Mouse (Mus musculus) midbrain, postnatal 0 days (tissue): ENCODE data around the gene Cntln. TPM values are rescaled to one million over a fixed set of nuclear protein-coding genes. Genes with fewer than 3 reads are reported as not detected.
A peak's percentile ranks its signal among the peaks of the same experiment; 100 is the strongest.

ENCODE experiments used
- ATAC-seq: fragments of 200-750 bp; cut with Nextera tagmentation; 2 replicates; pipeline ENCODE4 v1.8.0; 2017; ENCODE audit warnings: moderate number of reproducible peaks, mild to moderate bottlenecking, moderate TSS enrichment, moderate library complexity; ENCODE audit not compliant: low FRiP score
- DNase-seq: peaks from one replicate; pipeline ENCODE4 v3.0.0-alpha.2; 2015; ENCODE audit warnings: low spot score
- H3K27ac ChIP-seq: fragments of 300-500 bp; sonication (generic); 2 replicates; pipeline ENCODE4 v1.5.1; 2014; ENCODE audit warnings: low read depth, mild to moderate bottlenecking, low read length, mixed read lengths
- H3K27me3 ChIP-seq: fragments of 300-500 bp; sonication (generic); 2 replicates; pipeline ENCODE4 v1.6.1; 2014; ENCODE audit warnings: low read length, control low read depth, mixed read lengths; ENCODE audit not compliant: insufficient read depth
- H3K36me3 ChIP-seq: fragments of 300-500 bp; sonication (generic); 2 replicates; pipeline ENCODE4 v1.6.1; 2014; ENCODE audit warnings: low read length, control low read depth, mixed read lengths; ENCODE audit not compliant: insufficient read depth
- H3K4me1 ChIP-seq: fragments of 300-500 bp; sonication (generic); 2 replicates; pipeline ENCODE4 v1.6.1; 2014; ENCODE audit warnings: mild to moderate bottlenecking, control low read depth, antibody characterized with exemption, low read length, mixed read lengths; ENCODE audit not compliant: insufficient read depth
- H3K4me2 ChIP-seq: fragments of 300-500 bp; sonication (generic); 2 replicates; pipeline ENCODE4 v1.6.1; 2014; ENCODE audit warnings: low read depth, mild to moderate bottlenecking, low read length, mixed read lengths; ENCODE audit not compliant: poor library complexity, severe bottlenecking
- H3K4me3 ChIP-seq: fragments of 300-500 bp; sonication (generic); 2 replicates; pipeline ENCODE4 v1.5.1; 2014; ENCODE audit warnings: low read depth, mild to moderate bottlenecking, low read length, moderate library complexity
- H3K9ac ChIP-seq: fragments of 300-500 bp; sonication (generic); replicated peaks from 2 replicates; pipeline ENCODE4 v1.6.1; 2014; ENCODE audit warnings: mild to moderate bottlenecking, low read length, moderate library complexity, mixed read lengths; ENCODE audit not compliant: poor library complexity, severe bottlenecking
- H3K9me3 ChIP-seq: fragments of 300-500 bp; sonication (generic); 2 replicates; pipeline ENCODE4 v1.6.1; 2016; ENCODE audit warnings: low read length, control low read depth
- CTCF ChIP-seq: IDR thresholded peaks from 2 replicates; pipeline ENCODE4 v1.5.1; 2016; ENCODE audit warnings: antibody characterized with exemption, mild to moderate bottlenecking
- WGBS: fragments of 180-500 bp; shearing (Covaris S2); extraction: QIAGEN DNeasy Blood & Tissue Kit; methylation state at CpG from one replicate; pipeline ENCODE4 v1.1.7; 2014; 5-methylcytosine and 5-hydroxymethylcytosine counted together
- polyA plus RNA-seq: library from polyadenylated mRNA; unstranded; fragments of >200 nt; fragmentation: Nextera tagmentation; extraction: Ambion mirVana; gene quantifications from 2 replicates; pipeline ENCODE4 v1.2.1, GENCODE M21; 2015
- total RNA-seq: library from RNA; depleted of rRNA; stranded (reverse); fragments of >200 nt; gene quantifications from 2 replicates; pipeline ENCODE4 v1.2.3, GENCODE M21; 2014

Gene Cntln
- total and polyA plus RNA-seq, 2 experiments from 2014 or later: 5.5 to 9.3 TPM

DNA sequence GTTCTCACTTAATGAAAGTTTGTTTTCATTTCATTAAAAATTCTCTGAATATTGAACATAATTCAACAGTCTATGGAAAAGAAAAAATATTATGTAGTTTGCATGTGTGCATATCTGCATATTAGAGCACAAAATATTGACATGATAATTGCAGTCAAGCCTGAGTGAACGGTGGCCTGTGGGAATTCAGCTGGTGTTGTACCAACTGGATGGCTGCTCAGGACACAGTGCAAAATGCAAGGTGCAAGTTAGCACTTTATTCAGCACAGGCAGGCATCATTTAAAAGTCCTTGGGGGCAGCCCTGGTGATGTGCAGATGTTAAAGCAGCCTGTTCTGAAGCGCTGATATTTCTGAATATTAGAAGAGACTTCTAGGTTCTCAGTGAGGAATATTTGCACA lies 58.5 kb downstream of the Cntln start:
- no peaks in the 10 kb centered on the region for H3K36me3 ChIP-seq
- ATAC-seq: no peak
- H3K27ac ChIP-seq: no peak overlapping the region
- no peaks in the 10 kb centered on the region for H3K9me3 ChIP-seq
- no peak overlapping the region for H3K9ac ChIP-seq
- no peaks in the 10 kb centered on the region for H3K4me1 ChIP-seq
- peak; percentile 9 for DNase-seq
- WGBS: 54% methylated on average over 2 of the region's 2 CpGs
- no peak overlapping the region for H3K4me3 ChIP-seq
- H3K27me3 ChIP-seq: no peaks in the 10 kb centered on the region
- no peak for TF ChIP-seq CTCF
- H3K4me2 ChIP-seq: no peak overlapping the region

DNA sequence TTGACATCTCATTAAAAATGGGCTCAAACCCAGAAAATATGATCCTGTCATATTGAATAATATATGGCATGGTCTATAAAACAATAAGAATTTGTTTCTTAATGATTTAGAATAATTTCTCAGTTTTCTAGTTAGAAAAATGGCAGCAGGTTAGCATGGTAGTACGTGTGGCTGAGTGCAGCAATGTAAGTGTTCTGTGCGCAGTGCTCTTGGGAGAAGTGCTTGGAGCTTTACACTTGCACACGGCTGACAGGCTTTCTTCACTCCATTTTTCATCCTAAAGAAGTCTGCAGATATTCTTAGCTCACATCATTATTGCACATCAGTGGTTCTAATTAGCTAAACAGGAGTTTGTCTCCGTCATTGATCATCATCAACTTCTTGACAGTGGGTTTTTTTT lies 60.0 kb downstream of the Cntln start:
- no peaks in the 10 kb centered on the region for H3K36me3 ChIP-seq
- peak; percentile 10 for DNase-seq
- no peak overlapping the region for H3K9ac ChIP-seq
- H3K4me1 ChIP-seq: no peaks in the 10 kb centered on the region
- H3K27ac ChIP-seq: no peak overlapping the region
- no peak overlapping the region for H3K4me2 ChIP-seq
- H3K27me3 ChIP-seq: no peaks in the 10 kb centered on the region
- H3K9me3 ChIP-seq: no peaks in the 10 kb centered on the region
- WGBS: 81% methylated on average over 4 of the region's 4 CpGs
- ATAC-seq: no peak
- H3K4me3 ChIP-seq: no peak overlapping the region
- TF ChIP-seq CTCF: no peak

DNA sequence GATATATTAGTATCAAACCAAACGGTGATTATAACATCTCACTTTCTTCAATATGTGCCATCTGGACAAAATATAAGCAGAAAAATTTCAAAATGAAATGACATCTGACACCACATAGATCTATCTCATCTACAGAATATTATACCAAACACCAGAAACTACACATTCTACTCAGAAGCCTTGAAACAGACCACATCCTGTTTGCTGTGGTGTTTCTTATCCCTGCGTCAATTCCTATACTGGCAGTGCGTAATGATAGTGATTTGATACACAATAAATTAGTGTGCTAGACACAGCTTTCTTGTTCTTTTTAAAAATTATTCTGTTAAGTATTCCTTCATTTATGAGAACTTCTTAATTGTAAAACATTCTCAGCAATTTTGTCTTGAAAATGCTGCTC lies 62.3 kb downstream of the Cntln start:
- no peak overlapping the region for H3K4me2 ChIP-seq
- H3K36me3 ChIP-seq: no peaks in the 10 kb centered on the region
- H3K4me1 ChIP-seq: no peaks in the 10 kb centered on the region
- H3K27me3 ChIP-seq: no peaks in the 10 kb centered on the region
- 94% methylated on average over 3 of the region's 3 CpGs for WGBS
- no peak for TF ChIP-seq CTCF
- no peak overlapping the region for H3K9ac ChIP-seq
- ATAC-seq: no peak
- DNase-seq: no peak
- H3K4me3 ChIP-seq: no peak overlapping the region
- H3K9me3 ChIP-seq: no peaks in the 10 kb centered on the region
- no peak overlapping the region for H3K27ac ChIP-seq

DNA sequence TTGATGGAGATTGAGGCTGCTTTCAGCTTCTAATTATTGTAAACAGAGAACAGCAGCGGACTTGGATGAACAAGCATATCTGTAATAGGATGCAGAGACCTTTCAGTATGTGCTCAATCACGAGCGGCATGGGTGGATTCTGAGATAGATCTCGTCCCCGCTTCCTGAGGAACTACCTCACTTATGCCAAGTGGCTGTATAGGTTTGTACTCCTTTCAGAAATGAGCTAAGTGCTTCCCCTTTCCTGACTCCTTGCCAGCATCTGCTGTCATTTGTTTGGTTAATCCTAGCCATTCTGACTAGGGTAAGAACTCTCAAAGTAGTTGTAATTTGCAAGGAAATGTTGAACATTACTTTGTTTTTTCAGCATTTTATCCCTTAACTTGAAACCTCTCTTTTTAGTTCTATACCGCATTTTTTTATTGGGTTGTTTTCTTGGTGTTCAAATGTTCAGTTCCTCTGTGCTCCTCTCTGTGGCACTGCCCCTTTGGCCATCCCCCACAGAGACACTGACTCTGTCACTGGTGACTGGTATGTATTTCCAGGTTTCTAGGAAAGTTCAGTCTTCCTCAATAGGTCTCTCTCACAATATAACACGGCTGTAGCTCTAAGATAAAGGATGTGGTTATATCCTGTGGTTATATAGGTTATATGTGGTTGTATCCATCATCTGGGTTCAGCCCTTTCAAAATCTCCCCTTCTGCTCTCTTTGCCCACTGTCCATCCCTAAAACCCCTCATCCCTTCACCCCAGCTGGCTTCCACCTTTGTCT lies 93.0 kb downstream of the Cntln start:
- no peak for TF ChIP-seq CTCF
- Histone ChIP-seq H3K4me2 (no peak overlapping the region), H3K9me3 (no peaks in the 10 kb centered on the region), H3K4me3 (no peak overlapping the region), H3K9ac (no peak overlapping the region), H3K27ac (no peak overlapping the region), H3K4me1 (no peaks in the 10 kb centered on the region), H3K36me3 (no peaks in the 10 kb centered on the region), H3K27me3 (no peaks in the 10 kb centered on the region)
- ATAC-seq (no peak), DNase-seq (no peak)
- 88% methylated on average over 7 of the region's 7 CpGs for WGBS

DNA sequence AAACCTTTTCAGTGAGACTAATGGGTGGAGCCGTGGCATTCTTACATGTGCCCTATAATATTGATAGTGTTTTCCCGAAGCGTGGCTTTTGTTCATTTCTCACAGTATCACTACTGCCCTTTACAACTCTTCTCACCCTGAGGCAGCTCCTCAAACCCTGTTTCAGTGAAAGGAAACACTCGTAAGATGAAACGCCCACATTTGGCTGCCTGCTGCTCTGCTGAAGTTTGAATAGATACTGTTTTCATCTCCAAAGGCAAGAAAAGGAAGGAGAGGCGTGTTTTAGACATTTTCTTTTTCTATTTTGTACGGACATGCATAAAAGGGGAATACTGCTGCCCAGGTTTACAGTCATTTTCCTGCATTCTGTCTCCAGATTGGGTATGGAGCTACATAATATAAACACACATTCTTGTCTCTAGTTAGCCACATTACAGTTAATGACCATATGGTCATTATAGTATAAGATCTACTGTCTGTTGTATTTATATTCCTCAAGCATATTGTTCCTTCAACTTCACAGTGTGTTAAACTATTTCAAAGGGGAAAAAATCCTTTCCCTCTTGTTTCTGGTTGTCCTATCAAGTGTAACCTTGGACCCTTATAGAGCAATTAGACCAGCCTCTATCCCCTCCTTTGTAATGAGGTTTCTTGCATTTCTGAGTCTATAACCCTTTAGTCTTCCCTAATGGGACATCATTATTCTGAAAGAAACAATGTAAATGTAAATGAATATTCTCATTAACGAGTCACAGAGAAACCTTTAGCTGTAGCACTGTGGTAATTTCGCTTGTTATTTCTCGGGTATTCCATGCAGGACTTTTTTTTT lies 111.6 kb downstream of the Cntln start:
- DNase-seq (no peak), ATAC-seq (no peak)
- H3K9ac ChIP-seq: no peak overlapping the region
- no peak overlapping the region for H3K27ac ChIP-seq
- H3K4me2 ChIP-seq: no peak overlapping the region
- TF ChIP-seq CTCF: no peak
- H3K4me3 ChIP-seq: no peak overlapping the region
- 56% methylated on average over 10 of the region's 10 CpGs for WGBS
- H3K27me3 ChIP-seq: no peaks in the 10 kb centered on the region
- H3K4me1 ChIP-seq: no peaks in the 10 kb centered on the region
- H3K9me3 ChIP-seq: no peaks in the 10 kb centered on the region
- no peaks in the 10 kb centered on the region for H3K36me3 ChIP-seq

DNA sequence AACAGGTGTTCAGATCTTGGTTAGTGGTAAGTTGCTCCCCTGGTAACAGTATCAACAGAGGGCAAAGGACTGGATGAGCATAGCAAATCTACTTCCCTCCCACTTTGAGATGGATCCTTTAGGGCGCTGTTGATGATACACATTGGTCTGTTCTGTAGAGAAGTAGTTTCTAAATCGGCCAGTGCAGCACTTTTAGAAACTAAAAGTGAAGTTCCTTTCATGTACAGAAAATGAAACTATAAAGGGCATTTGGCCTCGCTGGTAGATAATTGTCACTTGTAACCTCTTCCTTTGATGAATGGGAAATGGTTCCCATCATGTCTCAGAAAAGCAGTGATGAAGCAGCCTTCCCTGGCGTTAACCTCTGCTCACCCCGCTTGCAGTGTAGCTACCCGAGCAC lies 121.5 kb downstream of the Cntln start:
- no peak for TF ChIP-seq CTCF
- H3K27ac ChIP-seq: no peak overlapping the region
- H3K4me3 ChIP-seq: no peak overlapping the region
- H3K9ac ChIP-seq: no peak overlapping the region
- no peak for DNase-seq
- H3K4me1 ChIP-seq: no peaks in the 10 kb centered on the region
- no peak for ATAC-seq
- no peak overlapping the region for H3K4me2 ChIP-seq
- H3K36me3 ChIP-seq: no peaks in the 10 kb centered on the region
- H3K27me3 ChIP-seq: no peaks in the 10 kb centered on the region
- no peaks in the 10 kb centered on the region for H3K9me3 ChIP-seq
- 75% methylated on average over 6 of the region's 6 CpGs for WGBS
